Mouse (Mus musculus): ENCODE measurements around the gene Rad54l. TPM values are rescaled to one million over a fixed set of nuclear protein-coding genes. Genes with fewer than 3 reads are reported as not detected.
A peak's percentile ranks its signal among the peaks of the same experiment; 100 is the strongest.

Rad54l gene
- polyA plus RNA-seq, 1 experiment from 2014 or later, result 20.2 TPM

DNA sequence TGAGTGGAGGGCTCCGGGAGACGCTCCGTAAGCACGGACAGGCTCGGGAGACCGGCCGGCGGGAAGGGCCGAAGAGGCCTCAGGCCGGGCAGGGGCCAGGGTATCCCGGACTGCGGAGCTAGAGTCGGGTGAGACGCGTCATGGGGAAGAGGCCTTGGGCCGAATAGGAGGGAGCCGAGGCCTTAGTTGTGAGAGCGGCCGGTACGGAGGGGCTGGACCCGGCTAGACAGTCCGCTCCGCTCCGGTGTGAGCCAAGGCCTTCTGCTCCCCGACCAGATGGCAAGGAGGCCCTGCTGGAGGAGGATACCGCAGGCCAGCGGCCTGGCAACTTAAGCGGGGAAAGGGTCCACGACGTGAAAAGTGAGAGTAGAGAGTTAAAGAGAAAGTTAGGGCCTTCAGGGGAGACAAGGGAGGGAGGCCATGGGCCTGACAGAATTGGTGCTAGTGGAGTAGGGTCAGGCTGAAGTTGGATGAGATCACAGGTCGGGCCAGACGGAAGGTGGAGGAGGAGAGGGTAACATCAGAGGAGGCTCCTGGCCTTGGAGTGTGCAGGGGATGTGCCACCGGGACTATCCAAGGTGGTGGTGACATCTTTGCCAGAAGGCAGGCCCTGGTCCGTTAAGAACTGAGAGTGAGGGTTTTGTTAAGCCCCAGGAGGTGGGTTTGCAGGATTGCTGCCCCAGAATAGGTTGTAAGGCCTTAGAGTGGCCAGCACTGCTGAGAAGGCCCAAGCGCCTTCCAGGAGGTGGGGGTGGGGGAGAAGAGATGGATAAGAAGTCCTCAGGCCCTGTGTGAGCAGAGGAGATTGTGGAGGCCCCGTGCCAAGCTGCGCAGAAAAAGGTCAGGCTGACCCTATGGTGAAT is 46.9 kb downstream of the Rad54l start:
- Histone ChIP-seq H3K9me3 (replicated peaks; ENCODE audit: control insufficient read depth, low read length) (no peaks in the 10 kb centered on the region), H3K27me3 (ENCODE audit: control insufficient read depth, insufficient read depth, low read length) (no peaks in the 10 kb centered on the region), H3K4me2 (ENCODE audit: low read depth, low read length) (peak overlapping the region; percentile 74), H3K4me3 (ENCODE audit: low read length) (peak overlapping the region; percentile 92), H3K36me3 (ENCODE audit: control insufficient read depth, insufficient read depth) (peaks cover 17% of the 10 kb centered on the region), H3K9ac (ENCODE audit: low read length) (peak overlapping the region; percentile 98), H3K4me1 (ENCODE audit: control insufficient read depth, insufficient read depth, low read length) (peaks cover 24% of the 10 kb centered on the region), H3K27ac (ENCODE audit: low read length) (peak overlapping the region; percentile 97)
- 2% methylated on average over 37 of the region's 37 CpGs for WGBS
- ATAC-seq (replicated peaks; ENCODE audit: extremely low read depth, insufficient read depth, low FRiP score), result peak; percentile 4; the same call in 1 of the 2 replicates

- peaks cover 9% of the 10 kb centered on the region for H3K36me3 ChIP-seq (ENCODE audit: control insufficient read depth, insufficient read depth)
- H3K4me1 ChIP-seq (ENCODE audit: control insufficient read depth, insufficient read depth, low read length), result peaks cover 24% of the 10 kb centered on the region
- peak overlapping the region; percentile 98 for H3K9ac ChIP-seq (ENCODE audit: low read length)
- no peaks in the 10 kb centered on the region for H3K27me3 ChIP-seq (ENCODE audit: control insufficient read depth, insufficient read depth, low read length)
- peak; percentile 63 for ATAC-seq (replicated peaks; ENCODE audit: extremely low read depth, insufficient read depth, low FRiP score)
- peak overlapping the region; percentile 97 for H3K27ac ChIP-seq (ENCODE audit: low read length)
- H3K4me2 ChIP-seq (ENCODE audit: low read depth, low read length), result peak overlapping the region; percentile 74
- H3K9me3 ChIP-seq (replicated peaks; ENCODE audit: control insufficient read depth, low read length), result no peaks in the 10 kb centered on the region
- WGBS, result under 1% methylated on average over 71 of the region's 77 CpGs
- peak overlapping the region; percentile 92 for H3K4me3 ChIP-seq (ENCODE audit: low read length)
Observed at GRCm38 (mm10) chr4:116075631-116076368, 47.7 kb downstream of the Rad54l start.

- peaks cover 27% of the 10 kb centered on the region for H3K4me1 ChIP-seq (ENCODE audit: control insufficient read depth, insufficient read depth, low read length)
- H3K36me3 ChIP-seq (ENCODE audit: control insufficient read depth, insufficient read depth), result peaks cover 6% of the 10 kb centered on the region; the same call in 1 of the 2 replicates
- no peaks in the 10 kb centered on the region for H3K27me3 ChIP-seq (ENCODE audit: control insufficient read depth, insufficient read depth, low read length)
- no peaks in the 10 kb centered on the region for H3K9me3 ChIP-seq (replicated peaks; ENCODE audit: control insufficient read depth, low read length)
- H3K4me3 ChIP-seq (ENCODE audit: low read length), result peak within 1 kb of the TSS; percentile 92
- H3K4me2 ChIP-seq (ENCODE audit: low read depth, low read length), result peak within 1 kb of the TSS; percentile 87
- peak within 1 kb of the TSS; percentile 97 for H3K27ac ChIP-seq (ENCODE audit: low read length)
- WGBS, result under 1% methylated on average over 54 of the region's 55 CpGs
- peak within 1 kb of the TSS; percentile 98 for H3K9ac ChIP-seq (ENCODE audit: low read length)
- peak; percentile 90 for ATAC-seq (replicated peaks; ENCODE audit: extremely low read depth, insufficient read depth, low FRiP score)
Observed at GRCm38 (mm10) chr4:116074861-116075620, 48.4 kb downstream of the Rad54l start, which contains the start of the genes Uqcrh and Lrrc41. Gene Uqcrh (minus strand): TSS chr4:116075071. Gene Lrrc41 (plus strand): TSS chr4:116075269.

- H3K27ac ChIP-seq (ENCODE audit: low read length), result peak overlapping the region; percentile 97
- ATAC-seq (replicated peaks; ENCODE audit: extremely low read depth, insufficient read depth, low FRiP score), result no peak
- peak overlapping the region; percentile 87 for H3K4me2 ChIP-seq (ENCODE audit: low read depth, low read length)
- peaks cover 27% of the 10 kb centered on the region for H3K4me1 ChIP-seq (ENCODE audit: control insufficient read depth, insufficient read depth, low read length)
- WGBS, result 0% methylated on average over 8 of the region's 8 CpGs
- H3K27me3 ChIP-seq (ENCODE audit: control insufficient read depth, insufficient read depth, low read length), result no peaks in the 10 kb centered on the region
- H3K36me3 ChIP-seq (ENCODE audit: control insufficient read depth, insufficient read depth), result peaks cover 10% of the 10 kb centered on the region
- peak overlapping the region; percentile 92 for H3K4me3 ChIP-seq (ENCODE audit: low read length)
- H3K9me3 ChIP-seq (replicated peaks; ENCODE audit: control insufficient read depth, low read length), result no peaks in the 10 kb centered on the region
- H3K9ac ChIP-seq (ENCODE audit: low read length), result peak overlapping the region; percentile 98
Observed at GRCm38 (mm10) chr4:116074145-116074675, 49.3 kb downstream of the Rad54l start.

DNA sequence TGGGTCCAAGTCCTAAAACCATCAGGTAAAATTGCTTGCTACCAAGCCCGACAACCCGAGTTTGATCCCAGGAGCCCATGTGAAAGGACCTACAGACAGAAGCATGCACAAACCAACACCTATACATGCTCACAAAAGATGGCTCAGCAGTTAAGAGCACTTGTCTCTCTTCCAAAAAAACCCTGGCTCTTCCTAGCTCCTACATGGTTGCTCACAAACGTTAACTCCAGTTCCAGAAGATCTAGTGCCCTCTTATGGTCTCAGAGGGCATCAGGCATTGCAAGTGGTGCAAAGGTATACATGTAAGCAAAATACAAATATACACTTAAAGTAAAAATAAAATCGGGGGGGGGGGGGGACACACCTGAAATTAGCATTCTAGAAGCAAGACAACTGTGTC is 50.3 kb downstream of the Rad54l start:
- Histone ChIP-seq H3K4me2 (ENCODE audit: low read depth, low read length) (peak overlapping the region; percentile 87), H3K9ac (ENCODE audit: low read length) (peak overlapping the region; percentile 52), H3K27ac (ENCODE audit: low read length) (no peak overlapping the region), H3K4me3 (ENCODE audit: low read length) (peak overlapping the region; percentile 92), H3K4me1 (ENCODE audit: control insufficient read depth, insufficient read depth, low read length) (peaks cover 27% of the 10 kb centered on the region), H3K27me3 (ENCODE audit: control insufficient read depth, insufficient read depth, low read length) (no peaks in the 10 kb centered on the region), H3K9me3 (replicated peaks; ENCODE audit: control insufficient read depth, low read length) (no peaks in the 10 kb centered on the region), H3K36me3 (ENCODE audit: control insufficient read depth, insufficient read depth) (peaks cover 21% of the 10 kb centered on the region)
- no peak for ATAC-seq (replicated peaks; ENCODE audit: extremely low read depth, insufficient read depth, low FRiP score)
- 45% methylated on average over 4 of the region's 4 CpGs for WGBS

DNA sequence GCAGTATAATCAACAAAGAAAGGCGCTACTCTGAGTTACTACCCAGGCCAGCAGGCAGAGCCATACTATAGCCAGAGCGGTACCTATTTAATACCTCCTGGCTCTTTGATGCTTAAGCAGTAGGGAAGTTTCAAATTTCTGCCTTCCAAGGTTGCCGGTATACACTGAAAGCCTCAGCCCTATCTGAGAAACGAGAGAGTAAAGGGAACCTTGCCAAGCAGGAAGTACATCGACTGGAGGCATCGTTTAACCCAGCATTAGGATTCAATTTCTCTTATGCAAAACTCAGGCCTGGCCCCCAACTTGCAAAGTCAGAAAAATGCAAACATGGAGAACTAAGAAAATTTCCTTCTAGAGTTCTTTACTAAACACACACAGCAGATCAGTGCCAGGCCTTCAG is 53.4 kb downstream of the Rad54l start:
- Histone ChIP-seq H3K4me3 (ENCODE audit: low read length) (no peak overlapping the region), H3K9me3 (replicated peaks; ENCODE audit: control insufficient read depth, low read length) (no peaks in the 10 kb centered on the region), H3K27me3 (ENCODE audit: control insufficient read depth, insufficient read depth, low read length) (no peaks in the 10 kb centered on the region), H3K4me2 (ENCODE audit: low read depth, low read length) (no peak overlapping the region), H3K36me3 (ENCODE audit: control insufficient read depth, insufficient read depth) (peaks cover 40% of the 10 kb centered on the region), H3K9ac (ENCODE audit: low read length) (no peak overlapping the region), H3K4me1 (ENCODE audit: control insufficient read depth, insufficient read depth, low read length) (peaks cover 15% of the 10 kb centered on the region), H3K27ac (ENCODE audit: low read length) (no peak overlapping the region)
- no peak for ATAC-seq (replicated peaks; ENCODE audit: extremely low read depth, insufficient read depth, low FRiP score)
- WGBS, result 60% methylated on average over 6 of the region's 6 CpGs

DNA sequence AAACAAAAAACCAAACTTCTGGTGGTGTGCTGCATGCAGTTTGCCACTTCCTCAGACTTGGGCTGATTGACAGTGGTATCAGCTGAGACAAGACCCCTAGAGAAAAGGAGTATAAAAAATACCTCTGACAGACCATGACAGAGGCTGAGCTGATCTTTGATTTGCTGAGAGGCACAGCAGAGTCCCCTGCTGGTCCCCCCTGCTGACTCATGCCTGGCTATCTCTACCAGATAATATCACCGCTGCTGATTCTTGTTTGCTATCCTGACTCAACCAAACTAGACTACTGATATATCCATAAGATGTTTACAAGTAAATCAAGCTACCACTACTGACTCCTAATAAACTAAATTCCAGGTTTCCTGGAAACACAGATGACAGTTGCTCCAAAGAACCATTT is 59.6 kb downstream of the Rad54l start:
- no peak for ATAC-seq (replicated peaks; ENCODE audit: extremely low read depth, insufficient read depth, low FRiP score)
- Histone ChIP-seq H3K4me3 (ENCODE audit: low read length) (no peak overlapping the region), H3K27me3 (ENCODE audit: control insufficient read depth, insufficient read depth, low read length) (no peaks in the 10 kb centered on the region), H3K4me1 (ENCODE audit: control insufficient read depth, insufficient read depth, low read length) (no peaks in the 10 kb centered on the region), H3K9me3 (replicated peaks; ENCODE audit: control insufficient read depth, low read length) (no peaks in the 10 kb centered on the region), H3K9ac (ENCODE audit: low read length) (no peak overlapping the region), H3K36me3 (ENCODE audit: control insufficient read depth, insufficient read depth) (peaks cover 27% of the 10 kb centered on the region), H3K27ac (ENCODE audit: low read length) (no peak overlapping the region), H3K4me2 (ENCODE audit: low read depth, low read length) (no peak overlapping the region)
- 23% methylated on average over 1 of the region's 1 CpGs for WGBS

DNA sequence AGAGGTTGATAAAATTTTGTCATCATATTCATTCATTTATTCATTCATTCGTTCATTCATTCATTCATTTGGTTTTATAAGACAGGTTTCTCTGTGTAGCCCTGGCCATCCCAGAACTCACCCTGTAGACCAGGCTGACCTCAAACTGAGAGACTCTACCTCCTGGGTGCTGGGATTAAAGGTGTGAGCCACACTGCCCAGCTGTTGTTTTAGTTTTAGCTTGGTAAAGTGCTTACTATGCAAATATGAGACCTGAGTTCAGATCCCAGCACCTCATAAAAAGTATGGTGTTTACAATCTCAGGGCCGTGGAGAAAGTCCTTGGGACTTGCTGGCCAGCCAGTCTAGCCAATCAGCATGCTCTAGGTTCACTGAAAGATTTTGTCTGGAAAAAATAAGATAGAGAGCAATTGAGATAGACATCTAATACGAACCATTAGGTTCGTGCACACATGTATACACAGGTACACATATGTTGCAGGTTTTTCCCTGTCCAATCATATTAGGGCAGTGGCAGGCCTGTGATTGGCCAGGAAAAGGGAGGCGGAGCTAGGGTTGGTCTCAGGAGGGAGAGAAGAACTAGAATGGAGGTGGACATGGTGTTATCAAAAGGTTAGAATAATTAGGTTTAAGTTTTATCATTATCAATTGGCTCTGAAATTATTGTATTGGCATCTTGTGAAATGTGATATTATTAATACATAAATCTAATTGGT is 64.3 kb downstream of the Rad54l start:
- no peak overlapping the region for H3K9ac ChIP-seq (ENCODE audit: low read length)
- no peak for ATAC-seq (replicated peaks; ENCODE audit: extremely low read depth, insufficient read depth, low FRiP score)
- H3K9me3 ChIP-seq (replicated peaks; ENCODE audit: control insufficient read depth, low read length), result no peaks in the 10 kb centered on the region
- H3K27me3 ChIP-seq (ENCODE audit: control insufficient read depth, insufficient read depth, low read length), result no peaks in the 10 kb centered on the region
- no peak overlapping the region for H3K4me3 ChIP-seq (ENCODE audit: low read length)
- no peaks in the 10 kb centered on the region for H3K36me3 ChIP-seq (ENCODE audit: control insufficient read depth, insufficient read depth)
- no peak overlapping the region for H3K4me2 ChIP-seq (ENCODE audit: low read depth, low read length)
- no peak overlapping the region for H3K27ac ChIP-seq (ENCODE audit: low read length)
- WGBS, result 74% methylated on average over 5 of the region's 5 CpGs
- peaks cover 2% of the 10 kb centered on the region for H3K4me1 ChIP-seq (ENCODE audit: control insufficient read depth, insufficient read depth, low read length)
